In the genomic region with DNA sequence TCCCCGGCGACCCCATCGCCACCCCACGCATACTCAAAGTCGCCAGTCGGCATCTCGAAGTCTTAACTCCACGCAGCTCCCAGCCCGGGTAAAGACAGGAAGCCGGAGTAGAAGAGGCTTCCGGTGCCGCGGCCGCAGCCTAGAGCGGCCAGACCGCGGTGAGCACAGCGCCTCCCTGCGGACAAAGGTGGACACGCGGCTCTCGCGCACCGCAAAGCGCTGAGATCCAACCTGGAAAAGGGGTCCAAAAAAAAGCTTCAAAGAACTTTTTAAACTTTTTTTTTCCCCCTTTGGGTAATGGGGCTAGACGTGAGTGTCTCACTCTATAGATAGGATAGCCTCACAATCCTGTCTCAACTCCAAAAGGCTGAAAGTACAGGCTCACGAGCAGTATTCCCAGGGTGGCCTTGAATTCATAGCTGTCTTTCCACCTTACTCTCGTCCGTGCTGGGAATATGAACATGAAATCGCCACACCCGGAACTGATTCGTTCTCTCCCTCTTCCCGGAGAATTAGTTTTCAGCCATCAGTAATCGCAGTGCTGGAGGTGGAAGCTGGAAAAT, we compare ENCODE assay signal across 8 mouse cellular contexts. TPM values are rescaled to one million over a fixed set of nuclear protein-coding genes. Genes with fewer than 3 reads are reported as not detected.
DNase-seq lines count a peak whose midpoint lies in the region; ATAC-seq and TF ChIP-seq lines count a peak whose summit lies in the region.

A gene (minus strand): TSS at position 113 of the 563 bp plus-strand sequence.

- no peaks in the 10 kb centered on the region for H3K9me3 ChIP-seq in MEL (replicated peaks; ENCODE audit: insufficient read depth, low read length)
- no peaks in the 10 kb centered on the region for H3K9me3 ChIP-seq in forebrain, embryonic 13.5 days (replicated peaks)
- no peaks in the 10 kb centered on the region for H3K9me3 ChIP-seq in lung, embryonic 15.5 days

- peaks cover 2 to 35% of the 10 kb centered on the region in 2 experiments for H3K36me3 ChIP-seq in MEL (ENCODE audit: control insufficient read depth in 1 of 2, insufficient read depth in 2 of 2, low read length in 2 of 2)
- H3K36me3 ChIP-seq in forebrain, embryonic 13.5 days (ENCODE audit: poor library complexity, severe bottlenecking), result peaks cover 37% of the 10 kb centered on the region
- H3K36me3 ChIP-seq in lung, embryonic 15.5 days, result peaks cover 31% of the 10 kb centered on the region

- H3K27ac ChIP-seq in MEL (ENCODE audit: control insufficient read depth, low read depth, low read length), result peak within 1 kb of the TSS; percentile 32
- H3K27ac ChIP-seq in forebrain, embryonic 13.5 days, result 0 out of 2 replicates have a peak within 1 kb of the TSS, but pooled peaks have one; percentile 8
- H3K27ac ChIP-seq in lung, embryonic 15.5 days, result peak within 1 kb of the TSS; percentile 71
- no peak within 1 kb of the TSS for H3K27ac ChIP-seq in olfactory bulb, adult 2 months (ENCODE audit: insufficient read depth, low read depth, low read length)

- peaks cover 34% of the 10 kb centered on the region for H3K79me2 ChIP-seq in MEL (ENCODE audit: control insufficient read depth, insufficient read depth, low read length, poor library complexity)

- H3K4me3 ChIP-seq in MEL (ENCODE audit: control insufficient read depth in 1 of 2, insufficient read depth in 1 of 2, low read depth in 2 of 2, low read length in 2 of 2), result peak within 1 kb of the TSS; percentile 71 to 82
- H3K4me3 ChIP-seq in forebrain, embryonic 13.5 days, result peak within 1 kb of the TSS; percentile 97
- H3K4me3 ChIP-seq in lung, embryonic 15.5 days, result peak within 1 kb of the TSS; percentile 99
- H3K4me3 ChIP-seq in olfactory bulb, adult 2 months (ENCODE audit: insufficient read depth, low read depth, low read length), result peak within 1 kb of the TSS; percentile 82

- no peaks in the 10 kb centered on the region for H3K27me3 ChIP-seq in MEL (ENCODE audit: control insufficient read depth in 1 of 2, insufficient read depth in 2 of 2, low read length in 2 of 2)
- peaks cover 3% of the 10 kb centered on the region; the same call in 1 of the 2 replicates for H3K27me3 ChIP-seq in forebrain, embryonic 13.5 days
- H3K27me3 ChIP-seq in lung, embryonic 15.5 days, result no peaks in the 10 kb centered on the region

- peak in 1 of 2 experiments; percentile 99; a peak in 2 of 4 replicates for TF ChIP-seq POLR2A in MEL (IDR thresholded peaks at IDR 0.05; ENCODE audit: control insufficient read depth in 1 of 2, insufficient read depth in 1 of 2, low read depth in 1 of 2, low read length in 2 of 2, poor library complexity in 1 of 2)
- peak; percentile 43; the same call in 1 of the 2 replicates for TF ChIP-seq POLR2A in olfactory bulb, adult 2 months (IDR thresholded peaks at IDR 0.05; ENCODE audit: insufficient read depth, low read depth, low read length)

- intact Hi-C loops in heart, postnatal 10 days (cut with DNase I), result no loop called here

- TF ChIP-seq RAD21 in MEL (IDR thresholded peaks at IDR 0.05; ENCODE audit: low read depth, low read length), result no peak

- peak in 1 of 3 experiments; percentile 99; a peak in 2 of 6 replicates for TF ChIP-seq CTCF in MEL (IDR thresholded peaks at IDR 0.05 in 2 of 3, conservative IDR thresholded peaks at IDR 0.05 in 1 of 3; ENCODE audit: control insufficient read depth in 1 of 3, insufficient read depth in 1 of 3, low read depth in 2 of 3, low read length in 3 of 3, poor library complexity in 1 of 3, severe bottlenecking in 1 of 3)
- peak; percentile 75 for TF ChIP-seq CTCF in olfactory bulb, adult 2 months (IDR thresholded peaks at IDR 0.05; ENCODE audit: insufficient read depth, low read depth, low read length)

- peaks cover 6 to 28% of the 10 kb centered on the region in 2 experiments for H3K4me1 ChIP-seq in MEL (ENCODE audit: control insufficient read depth in 1 of 2, insufficient read depth in 2 of 2, low read length in 2 of 2)
- H3K4me1 ChIP-seq in forebrain, embryonic 13.5 days, result peaks cover 15% of the 10 kb centered on the region
- H3K4me1 ChIP-seq in lung, embryonic 15.5 days, result peaks cover 23% of the 10 kb centered on the region
- H3K4me1 ChIP-seq in olfactory bulb, adult 2 months (ENCODE audit: control insufficient read depth, insufficient read depth, low read length), result peaks cover 14% of the 10 kb centered on the region

- peak; percentile 99 for DNase-seq in MEL (ENCODE audit: low read depth, low spot score)
- DNase-seq in cerebellum, adult 11 months, result peak; percentile 79
- DNase-seq in heart, postnatal 10 days, result peak; percentile 88 to 91
- DNase-seq in large intestine, adult 2 months (ENCODE audit: low read depth, low spot score), result peak; percentile 45
- DNase-seq in thymus, adult 18-20 months, result peak; percentile 68 to 76

- peak within 1 kb of the TSS; percentile 81 for H3K9ac ChIP-seq in MEL (ENCODE audit: control insufficient read depth, low read depth, low read length, poor library complexity, severe bottlenecking)
- peak within 1 kb of the TSS; percentile 95 for H3K9ac ChIP-seq in forebrain, embryonic 13.5 days
- peak within 1 kb of the TSS; percentile 99 for H3K9ac ChIP-seq in lung, embryonic 15.5 days

- ATAC-seq in forebrain, embryonic 13.5 days, result peak; percentile 90
- ATAC-seq in lung, embryonic 15.5 days (ENCODE audit: borderline replicate concordance, extremely low read depth, low FRiP score, low TSS enrichment), result peak; percentile 79

- 5% methylated on average over 34 of the region's 34 CpGs for WGBS in forebrain, embryonic 13.5 days
- 2% methylated on average over 34 of the region's 34 CpGs for WGBS in large intestine, adult 2 months
- 3% methylated on average over 34 of the region's 34 CpGs for WGBS in lung, embryonic 15.5 days
- 3% methylated on average over 34 of the region's 34 CpGs for WGBS in olfactory bulb, adult 2 months

- H3K4me2 ChIP-seq in forebrain, embryonic 13.5 days, result peak within 1 kb of the TSS; percentile 99
- H3K4me2 ChIP-seq in lung, embryonic 15.5 days, result peak within 1 kb of the TSS; percentile 90

- TF ChIP-seq EP300 in MEL (IDR thresholded peaks at IDR 0.05; ENCODE audit: low read depth in 1 of 2, low read length in 2 of 2), result no peak

TF ChIP-seq in MEL, 35 proteins besides CTCF, POLR2A, EP300 and RAD21:
- TF ChIP-seq TBP (IDR thresholded peaks at IDR 0.05; ENCODE audit: low read depth, low read length) (peak; percentile 97), MXI1 (IDR thresholded peaks at IDR 0.05; ENCODE audit: low read depth, low read length) (no peak)

RNA-seq across cellular contexts. Expression of the gene that starts here (rescaled TPM):
- 1,228 and 1,516 TPM in 2 replicates for total RNA-seq in MEL (2012; rRNA removed)
- polyA plus RNA-seq in MEL (2012; ENCODE audit: insufficient read depth in 1 of 2, insufficient read length in 2 of 2, low read depth in 1 of 2, low replicate concordance in 2 of 2, missing spikeins in 1 of 2), result 1,000 to 10,000 TPM in 1 of 2 experiments, not detected in 1; 1,873 TPM
- polyA plus RNA-seq in forebrain, embryonic 13.5 days (2015; fragmentation: Nextera tagmentation; extraction: Ambion mirVana), result 327 and 332 TPM in 2 replicates
- 100 to 1,000 TPM; 109 to 113 TPM for total RNA-seq in heart, postnatal 10 days (2021)
- 113 and 117 TPM in 2 replicates for polyA plus RNA-seq in large intestine, adult 2 months (2012; rRNA removed)
- polyA plus RNA-seq in lung, embryonic 15.5 days (2015; fragmentation: Nextera tagmentation; extraction: Ambion mirVana), result 281 and 294 TPM in 2 replicates
- not detected in 2 replicates for polyA plus RNA-seq in olfactory bulb, adult 2 months (2012; ENCODE audit: insufficient read depth, insufficient read length, low replicate concordance, missing spikeins)

Comparison
In these comparisons a context has a peak if more than half of its experiments do, and no peak if none do; other contexts are left out.
1. RNA of the gene that starts here (total RNA-seq): 1,228 to 1,516 TPM in MEL; 109 to 113 TPM in heart, postnatal 10 days; every median in the first group is over 10 times any median in the second.
2. DNase-seq: peak in every context shown above with its lines; median percentile 99 in MEL; 90 in heart, postnatal 10 days; 79 in cerebellum, adult 11 months; 72 in thymus, adult 18-20 months; 45 in large intestine, adult 2 months.
3. Peak in every context shown above with its lines, with median percentiles within 50 percentile points of each other: H3K4me3 ChIP-seq and H3K9ac ChIP-seq.